Mouse (Mus musculus) layer of hippocampus, adult 8-10 months (tissue): Measurements from ENCODE around the gene Prlr. TPM values are rescaled to one million over a fixed set of nuclear protein-coding genes. Genes with fewer than 3 reads are reported as not detected.

Experiments
- DNase-seq, 2 experiments: peaks; one replicate each; pipeline ENCODE4 v3.0.0; 2022; ENCODE audit warnings: low spot score in 2 of 2
- total RNA-seq, 4 experiments: library from RNA; stranded (reverse); gene quantifications; 2 replicates each; pipeline ENCODE4 v1.2.4; 2022

The Prlr gene
- total RNA-seq, 4 experiments from 2014 or later, result 3.3 to 5.7 (median 5.2) TPM

- no peak for DNase-seq
Measured at GRCm38 (mm10) chr15:10325080-10325479, 148.0 kb downstream of the Prlr start, which contains the start of gene Gm21973. Gene Gm21973, plus strand, starts transcription at chr15:10325380.

DNA sequence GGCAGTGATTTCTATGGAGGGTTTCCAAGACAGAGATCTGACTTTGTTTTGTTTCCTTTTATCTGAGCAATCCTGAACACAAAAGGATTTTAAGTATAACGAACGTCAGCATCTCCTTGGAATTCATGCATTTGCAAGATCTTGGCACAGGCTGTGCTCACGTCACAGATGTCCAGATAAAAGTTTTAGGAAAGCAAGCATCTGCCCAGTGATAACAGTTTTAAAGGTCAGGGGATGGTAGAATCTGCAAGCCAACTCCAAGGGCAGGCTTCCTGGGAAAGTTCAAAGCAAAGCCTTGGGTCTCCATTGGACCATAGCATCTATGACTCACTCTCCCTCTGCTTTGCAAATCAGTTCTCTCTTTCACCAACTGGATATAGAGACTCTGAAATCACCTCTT lies 153.6 kb downstream of the Prlr start:
- no peak for DNase-seq

- no peak for DNase-seq
Measured at GRCm38 (mm10) chr15:10332566-10332965, 155.5 kb downstream of the Prlr start.

DNA sequence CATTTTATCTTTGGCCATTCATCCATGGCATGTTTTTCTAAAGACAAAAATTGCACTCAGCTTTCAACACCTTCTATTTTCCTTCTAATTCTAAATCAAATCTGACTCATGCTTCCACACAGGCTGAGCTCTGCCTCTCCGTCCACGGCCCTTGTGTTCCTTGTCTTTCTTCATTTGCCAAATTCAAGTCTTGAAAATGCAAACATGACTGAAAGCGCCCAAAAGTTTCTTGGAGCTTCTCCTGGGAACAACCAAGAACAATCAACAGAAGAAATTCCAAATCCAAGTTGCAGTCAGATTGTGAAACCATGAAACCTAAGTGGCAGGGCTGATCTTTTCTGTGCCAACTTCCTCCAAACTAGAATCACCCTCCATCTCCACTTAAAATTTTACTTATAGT lies 161.6 kb downstream of the Prlr start:
- DNase-seq, result no peak

DNA sequence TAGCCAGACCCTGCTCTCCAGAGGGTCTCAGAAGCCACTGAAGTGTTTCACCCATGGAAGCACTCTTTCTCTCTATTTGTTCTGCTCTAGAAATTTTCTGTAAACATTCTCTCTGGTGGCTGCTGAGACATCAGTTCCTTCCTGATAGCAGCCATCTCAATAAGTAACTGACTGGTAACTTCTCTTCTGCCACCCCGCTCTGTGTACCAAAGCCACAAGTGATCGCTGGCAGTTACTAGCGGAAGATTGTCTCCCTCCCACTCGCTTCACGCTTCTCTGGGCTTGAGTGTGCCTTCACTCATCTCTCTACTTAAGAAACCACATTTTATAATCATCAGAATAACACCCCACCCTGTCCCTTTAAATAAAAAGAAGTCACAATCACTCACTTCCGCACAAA lies 170.0 kb downstream of the Prlr start:
- no peak for DNase-seq

DNA sequence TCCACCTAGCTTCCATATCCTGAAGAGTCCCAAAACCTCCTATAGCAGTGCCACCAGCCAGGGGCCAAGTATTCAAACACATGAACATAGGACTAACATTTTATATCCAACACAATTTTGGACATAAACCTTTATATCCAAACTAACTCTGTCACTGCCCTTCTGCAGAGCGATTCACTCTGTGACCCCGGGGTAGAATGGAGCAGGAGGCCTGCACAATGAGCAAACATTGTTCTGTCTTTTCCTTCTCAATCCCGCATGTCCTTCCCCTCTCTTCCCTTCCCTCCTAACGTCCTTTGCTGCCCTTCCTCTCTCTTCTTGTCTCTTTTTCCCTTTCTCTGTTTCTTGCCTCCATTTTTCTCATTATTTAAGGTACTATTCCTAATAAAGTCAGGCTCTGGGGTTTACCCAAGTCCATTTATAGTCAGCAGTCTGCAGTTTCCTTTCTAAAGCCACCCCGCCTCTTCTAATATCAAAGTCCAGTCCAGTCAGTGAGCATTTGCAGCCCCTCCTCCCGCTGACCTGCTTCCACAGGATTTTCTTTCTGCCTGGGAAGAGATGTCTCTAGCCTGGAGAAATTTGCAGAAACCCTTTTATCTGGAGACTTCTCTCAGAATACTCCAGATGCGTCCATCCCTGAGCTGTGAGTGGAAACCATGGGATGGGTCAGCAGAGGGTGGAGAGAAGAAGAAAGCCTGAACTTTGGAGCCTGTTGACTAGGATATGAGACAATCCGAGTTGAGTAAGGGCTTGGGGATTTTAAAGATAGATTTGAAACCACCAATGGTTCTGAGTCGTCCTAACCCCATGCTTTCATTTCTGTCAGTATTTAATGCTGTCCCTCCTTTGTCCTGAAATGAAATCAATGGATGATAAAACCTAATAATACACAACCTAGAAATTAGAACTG lies 181.3 kb downstream of the Prlr start, which contains the start of gene Agxt2:
Gene Agxt2 (plus strand): TSS at position 494 of the 910 bp plus-strand sequence.
- DNase-seq, result no peak

- DNase-seq, result no peak
Measured at GRCm38 (mm10) chr15:10366331-10366730, 189.3 kb downstream of the Prlr start.

DNA sequence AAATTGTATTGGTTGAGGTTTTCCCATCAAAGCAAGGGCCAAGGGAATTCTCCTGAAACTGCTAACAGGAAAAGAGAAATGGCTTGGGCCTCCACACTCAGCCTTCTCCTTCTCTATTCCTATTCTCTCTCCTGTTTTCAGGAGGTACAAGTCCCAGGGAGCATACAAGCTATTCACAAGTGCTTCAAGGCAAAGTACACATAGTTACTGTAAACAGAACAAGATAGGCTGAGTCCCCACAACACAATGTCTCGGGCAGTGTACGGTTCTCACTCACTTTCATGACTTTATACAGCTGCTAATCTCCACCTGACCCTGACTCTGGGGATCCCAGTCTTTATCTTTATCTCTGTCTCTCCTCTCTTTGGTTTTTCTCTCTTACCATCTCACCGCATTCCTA lies 198.4 kb downstream of the Prlr start:
- no peak for DNase-seq

DNA sequence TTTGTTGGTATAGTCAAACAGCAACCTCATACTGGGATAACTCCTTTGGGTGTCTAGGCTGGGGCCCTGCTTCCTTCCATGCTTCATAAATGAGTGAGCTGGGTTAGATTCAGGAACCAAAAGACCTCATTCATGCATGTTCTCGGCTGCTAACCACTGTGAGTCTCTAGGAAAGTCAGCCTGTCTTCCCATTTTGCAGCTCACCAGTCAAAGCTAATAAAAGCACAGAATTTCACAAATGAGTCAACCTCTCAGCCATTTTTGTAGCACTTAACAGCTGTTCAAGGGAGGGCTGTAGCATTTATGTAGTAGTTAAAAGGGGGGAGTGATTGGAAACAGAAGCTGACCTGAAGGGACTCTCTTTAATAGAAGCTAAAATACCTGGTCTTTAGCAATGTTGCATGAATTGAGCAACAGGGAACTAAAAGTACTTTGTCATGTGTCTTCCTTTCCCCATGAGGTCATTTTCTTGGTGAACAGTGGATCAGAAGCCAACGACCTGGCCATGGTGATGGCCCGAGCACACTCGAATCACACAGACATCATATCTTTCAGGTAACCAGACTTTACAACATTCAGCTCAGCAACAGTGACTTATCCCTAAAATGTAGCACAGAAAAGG lies 201.4 kb downstream of the Prlr start:
- DNase-seq, result no peak

- DNase-seq, result no peak
Measured at GRCm38 (mm10) chr15:10379757-10380458, 202.9 kb downstream of the Prlr start.

GRCm38 (mm10) chr15:10387263-10387662 lies 210.2 kb downstream of the Prlr start:
- DNase-seq, result no peak

Other genes with a start within 250 kb of the Prlr start
- gene Gm21973, start 148.1 kb downstream of the Prlr start, total RNA-seq, result not detected
- gene Agxt2, start 181.3 kb downstream of the Prlr start, total RNA-seq, result not detected